Mouse (Mus musculus) heart, postnatal 0 days (tissue): Measurements from ENCODE around the gene Foxred2.

Experiments
- CTCF ChIP-seq: IDR thresholded peaks from 2 replicates; pipeline ENCODE4 v1.5.1; 2016; ENCODE audit warnings: antibody characterized with exemption, control low read depth, low read depth
- EP300 ChIP-seq: IDR thresholded peaks from 2 replicates; pipeline ENCODE4 v1.6.1; 2016; ENCODE audit warnings: antibody characterized with exemption, low read depth

GRCm38 (mm10) chr15:77891766-77892165 is 64.8 kb downstream of the Foxred2 start:
- TF ChIP-seq EP300 (no peak), CTCF (no peak)
